Mouse (Mus musculus) limb, embryonic 14.5 days (tissue): ENCODE measurements around the gene Dupd1. TPM values are rescaled to one million over a fixed set of nuclear protein-coding genes. Genes with fewer than 3 reads are reported as not detected.

Experiments used
- ATAC-seq: fragments of 200-750 bp; cut with Nextera tagmentation; 2 replicates; pipeline ENCODE4 v1.8.0; 2017; ENCODE audit warnings: low read depth, moderate number of reproducible peaks, moderate TSS enrichment; ENCODE audit not compliant: low FRiP score
- DNase-seq: peaks from one replicate; pipeline ENCODE4 v3.0.0-alpha.2; 2015; ENCODE audit warnings: low spot score
- H3K27ac ChIP-seq: fragments of 300-500 bp; sonication (generic); replicated peaks from 2 replicates; pipeline ENCODE4 v1.5.1; 2014; ENCODE audit warnings: low read depth, mild to moderate bottlenecking, low read length, moderate library complexity, mixed read lengths
- H3K27me3 ChIP-seq: fragments of 300-500 bp; sonication (generic); 2 replicates; pipeline ENCODE4 v1.6.1; 2014; ENCODE audit warnings: low read length, mixed read lengths; ENCODE audit not compliant: control insufficient read depth, insufficient read depth
- H3K36me3 ChIP-seq: fragments of 300-500 bp; sonication (generic); 2 replicates; pipeline ENCODE4 v1.6.1; 2014; ENCODE audit warnings: mild to moderate bottlenecking, low read length, moderate library complexity, mixed read lengths; ENCODE audit not compliant: control insufficient read depth, insufficient read depth
- H3K4me1 ChIP-seq: fragments of 300-500 bp; sonication (generic); 2 replicates; pipeline ENCODE4 v1.6.1; 2014; ENCODE audit warnings: antibody characterized with exemption, low read length, mixed read lengths; ENCODE audit not compliant: control insufficient read depth, insufficient read depth
- H3K4me2 ChIP-seq: fragments of 300-500 bp; sonication (generic); replicated peaks from 2 replicates; pipeline ENCODE4 v1.6.1; 2014; ENCODE audit warnings: low read depth, mild to moderate bottlenecking, low read length, moderate library complexity; ENCODE audit not compliant: severe bottlenecking
- H3K4me3 ChIP-seq: fragments of 300-500 bp; sonication (generic); replicated peaks from 2 replicates; pipeline ENCODE4 v1.5.1; 2014; ENCODE audit warnings: low read length
- H3K9ac ChIP-seq: fragments of 300-500 bp; sonication (generic); 2 replicates; pipeline ENCODE4 v1.6.1; 2014; ENCODE audit warnings: mild to moderate bottlenecking, low read depth, low read length, moderate library complexity; ENCODE audit not compliant: severe bottlenecking
- H3K9me3 ChIP-seq: fragments of 300-500 bp; sonication (generic); 2 replicates; pipeline ENCODE4 v1.6.1; 2016; ENCODE audit warnings: low read length; ENCODE audit not compliant: control insufficient read depth
- POLR2A ChIP-seq: fragments of 200-500 bp; IDR thresholded peaks from 2 replicates; pipeline ENCODE4 v1.8.0; 2012; ENCODE audit warnings: inconsistent platforms, mild to moderate bottlenecking, moderate library complexity, borderline replicate concordance; ENCODE audit not compliant: insufficient read depth, insufficient read length; ENCODE audit errors: extremely low read depth
- WGBS: fragments of 180-500 bp; shearing (Covaris S2); extraction: QIAGEN DNeasy Blood & Tissue Kit; methylation state at CpG from one replicate; pipeline ENCODE4 v1.1.7; 2014; 5-methylcytosine and 5-hydroxymethylcytosine counted together
- polyA plus RNA-seq, 2 experiments: library from polyadenylated mRNA; depleted of rRNA in 1 of 2; stranded (reverse) in 1 of 2; unstranded in 1 of 2; fragments of >200 nt; fragmentation: Nextera tagmentation in 1 of 2; extraction: Ambion mirVana in 1 of 2; gene quantifications; 2 replicates each; pipeline versions ENCODE4 v1.2.1 to v1.2.3; 2012 to 2014

Gene Dupd1
- polyA plus RNA-seq, 2 experiments: 0.47 to 0.76 TPM

- WGBS: 86% methylated on average over 3 of the region's 3 CpGs
- no peak for TF ChIP-seq POLR2A
- Histone ChIP-seq H3K4me2 (no peak overlapping the region), H3K27me3 (no peaks in the 10 kb centered on the region), H3K4me1 (peaks cover 15% of the 10 kb centered on the region), H3K9me3 (peaks cover 4% of the 10 kb centered on the region; the same call in 1 of the 2 replicates), H3K36me3 (no peaks in the 10 kb centered on the region), H3K4me3 (no peak overlapping the region), H3K27ac (no peak overlapping the region), H3K9ac (no peak overlapping the region)
- DNase-seq (no peak), ATAC-seq (no peak)
Measured at GRCm38 (mm10) chr14:21691070-21691469, 23.3 kb downstream of the Dupd1 start.

GRCm38 (mm10) chr14:21686376-21687279, 27.7 kb downstream of the Dupd1 start:
- ATAC-seq (peak; percentile 28), DNase-seq (no peak)
- H3K27ac ChIP-seq: no peak overlapping the region
- peaks cover 25% of the 10 kb centered on the region for H3K4me1 ChIP-seq
- peak overlapping the region; percentile 59 for H3K4me2 ChIP-seq
- 8% methylated on average over 49 of the region's 49 CpGs for WGBS
- no peaks in the 10 kb centered on the region for H3K9me3 ChIP-seq
- no peak for TF ChIP-seq POLR2A
- no peaks in the 10 kb centered on the region for H3K27me3 ChIP-seq
- no peaks in the 10 kb centered on the region for H3K36me3 ChIP-seq
- peak overlapping the region; percentile 51 for H3K9ac ChIP-seq
- peak overlapping the region; percentile 33 for H3K4me3 ChIP-seq

- no peak overlapping the region for H3K4me3 ChIP-seq
- DNase-seq: no peak
- H3K9me3 ChIP-seq: no peaks in the 10 kb centered on the region
- TF ChIP-seq POLR2A: no peak
- no peak overlapping the region for H3K9ac ChIP-seq
- ATAC-seq: no peak
- H3K27me3 ChIP-seq: no peaks in the 10 kb centered on the region
- H3K27ac ChIP-seq: 0 out of 2 replicates have a peak overlapping the region, but pooled peaks have one; percentile 33
- H3K4me1 ChIP-seq: peaks cover 25% of the 10 kb centered on the region
- H3K4me2 ChIP-seq: no peak overlapping the region; the same call in 1 of the 2 replicates
- 71% methylated on average over 10 of the region's 10 CpGs for WGBS
- H3K36me3 ChIP-seq: no peaks in the 10 kb centered on the region
Measured at GRCm38 (mm10) chr14:21685411-21686146, 28.8 kb downstream of the Dupd1 start.

GRCm38 (mm10) chr14:21683834-21684233, 30.5 kb downstream of the Dupd1 start:
- no peak overlapping the region for H3K4me3 ChIP-seq
- no peak for TF ChIP-seq POLR2A
- H3K4me1 ChIP-seq: peaks cover 38% of the 10 kb centered on the region
- H3K36me3 ChIP-seq: no peaks in the 10 kb centered on the region
- H3K27ac ChIP-seq: 0 out of 2 replicates have a peak overlapping the region, but pooled peaks have one; percentile 33
- no peaks in the 10 kb centered on the region for H3K27me3 ChIP-seq
- no peaks in the 10 kb centered on the region for H3K9me3 ChIP-seq
- no peak overlapping the region for H3K4me2 ChIP-seq
- ATAC-seq (no peak), DNase-seq (no peak)
- H3K9ac ChIP-seq: no peak overlapping the region
- 83% methylated on average over 4 of the region's 4 CpGs for WGBS

GRCm38 (mm10) chr14:21682681-21683129, 31.7 kb downstream of the Dupd1 start:
- Histone ChIP-seq H3K36me3 (no peaks in the 10 kb centered on the region), H3K9me3 (no peaks in the 10 kb centered on the region), H3K9ac (no peak overlapping the region), H3K4me2 (peak overlapping the region; percentile 27; the same call in 1 of the 2 replicates), H3K27ac (no peak overlapping the region), H3K4me3 (no peak overlapping the region), H3K4me1 (peaks cover 38% of the 10 kb centered on the region), H3K27me3 (no peaks in the 10 kb centered on the region)
- WGBS: 6% methylated on average over 9 of the region's 9 CpGs
- DNase-seq (no peak), ATAC-seq (no peak)
- TF ChIP-seq POLR2A: no peak
